Mouse (Mus musculus): ENCODE results near the gene Eif3k. TPM values are rescaled to one million over a fixed set of nuclear protein-coding genes. Genes with fewer than 3 reads are reported as not detected.

Gene Eif3k
- polyA plus RNA-seq, 1 experiment from 2014 or later = 327 TPM

- 82% methylated on average over 4 of the region's 4 CpGs for WGBS
- no peak overlapping the region for H3K4me3 ChIP-seq
- no peaks in the 10 kb centered on the region for H3K9me3 ChIP-seq
- H3K36me3 ChIP-seq = peaks cover under 1% of the 10 kb centered on the region; the same call in 1 of the 2 replicates
- peaks cover 43% of the 10 kb centered on the region for H3K4me1 ChIP-seq
- ATAC-seq (ENCODE audit: low FRiP score, low read depth) = no peak
- H3K9ac ChIP-seq = no peak overlapping the region
- no peaks in the 10 kb centered on the region for H3K27me3 ChIP-seq (replicated peaks)
- no peak overlapping the region for H3K4me2 ChIP-seq (replicated peaks)
- no peak overlapping the region for H3K27ac ChIP-seq
Measured at GRCm38 (mm10) chr7:28941542-28941941, 40.1 kb downstream of the Eif3k start.

DNA sequence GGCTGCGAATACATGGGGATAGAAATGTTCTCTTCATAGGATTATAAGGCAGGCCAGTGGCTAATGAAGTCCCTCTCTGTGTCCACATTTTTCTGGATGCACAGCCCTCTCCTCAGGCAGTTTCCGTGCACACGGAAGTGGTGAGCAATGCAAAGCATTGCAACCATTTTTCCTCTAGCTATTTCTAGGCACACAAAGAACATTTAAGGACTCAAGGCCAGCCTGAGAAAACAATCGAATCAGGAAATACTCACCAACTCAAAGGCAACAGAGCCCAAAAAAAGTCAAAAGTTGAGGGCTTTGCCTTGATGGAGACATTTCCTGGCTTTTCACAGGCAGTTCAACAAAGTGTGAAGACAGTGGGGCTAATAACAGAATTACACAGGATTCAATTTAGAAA is 40.5 kb downstream of the Eif3k start:
- H3K9me3 ChIP-seq = no peaks in the 10 kb centered on the region
- no peaks in the 10 kb centered on the region for H3K27me3 ChIP-seq (replicated peaks)
- H3K9ac ChIP-seq = peak overlapping the region; percentile 21; the same call in 1 of the 2 replicates
- no peak overlapping the region for H3K4me2 ChIP-seq (replicated peaks)
- no peak for ATAC-seq (ENCODE audit: low FRiP score, low read depth)
- H3K4me1 ChIP-seq = peaks cover 41% of the 10 kb centered on the region
- no peaks in the 10 kb centered on the region; the same call in 1 of the 2 replicates for H3K36me3 ChIP-seq
- H3K27ac ChIP-seq = no peak overlapping the region
- WGBS = 80% methylated on average over 4 of the region's 4 CpGs
- no peak overlapping the region for H3K4me3 ChIP-seq

GRCm38 (mm10) chr7:28939418-28940183 is 42.1 kb downstream of the Eif3k start:
- no peak overlapping the region for H3K9ac ChIP-seq
- H3K27me3 ChIP-seq (replicated peaks) = no peaks in the 10 kb centered on the region
- no peak for ATAC-seq (ENCODE audit: low FRiP score, low read depth)
- no peak overlapping the region for H3K27ac ChIP-seq
- no peaks in the 10 kb centered on the region; the same call in 1 of the 2 replicates for H3K36me3 ChIP-seq
- H3K4me3 ChIP-seq = no peak overlapping the region
- no peaks in the 10 kb centered on the region for H3K9me3 ChIP-seq
- H3K4me1 ChIP-seq = peaks cover 31% of the 10 kb centered on the region
- H3K4me2 ChIP-seq (replicated peaks) = no peak overlapping the region
- 88% methylated on average over 7 of the region's 7 CpGs for WGBS

DNA sequence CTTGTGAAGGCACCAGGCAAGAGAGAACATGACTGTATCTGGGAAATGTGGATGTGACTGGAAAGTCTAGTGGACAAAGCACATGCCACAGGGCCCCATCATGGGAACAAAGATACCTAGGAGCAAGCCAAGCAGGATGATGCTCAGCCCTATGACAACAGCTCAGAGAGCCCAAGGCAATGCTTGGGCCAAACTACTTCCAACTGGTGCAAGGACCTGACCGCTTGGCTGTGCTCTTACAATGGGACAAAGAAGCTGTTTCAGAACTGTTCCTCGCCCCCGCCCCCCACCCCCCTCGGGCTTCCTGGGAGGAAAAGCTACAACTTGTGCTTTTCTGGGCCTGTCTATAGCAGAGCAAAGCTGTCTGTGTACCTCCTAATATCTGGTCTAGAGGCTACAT is 43.0 kb downstream of the Eif3k start:
- H3K36me3 ChIP-seq = peaks cover 3% of the 10 kb centered on the region
- H3K4me2 ChIP-seq (replicated peaks) = no peak overlapping the region
- 73% methylated on average over 4 of the region's 4 CpGs for WGBS

DNA sequence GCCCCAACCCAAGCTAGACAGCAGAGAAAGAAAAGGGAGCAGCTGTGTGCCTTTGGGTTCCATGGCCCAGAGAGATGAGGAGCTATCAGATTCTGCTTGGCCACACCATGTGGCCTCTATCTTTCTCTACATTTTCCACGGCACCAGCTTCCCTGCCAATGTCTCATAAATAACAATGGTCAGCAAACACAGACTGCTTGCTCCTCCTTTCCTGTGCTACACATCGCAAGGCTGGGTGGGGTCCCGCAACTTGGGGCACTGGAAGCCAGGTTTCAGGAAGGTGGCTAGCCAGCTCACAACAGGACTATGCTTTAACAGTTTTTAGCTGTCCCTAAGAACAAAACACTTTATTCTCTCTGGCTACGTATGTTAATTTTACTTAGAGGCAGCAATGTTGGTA is 44.9 kb downstream of the Eif3k start:
- no peak for ATAC-seq (ENCODE audit: low FRiP score, low read depth)
- Histone ChIP-seq H3K27ac (0 out of 2 replicates have a peak overlapping the region, but pooled peaks have one; percentile 22), H3K9ac (no peak overlapping the region), H3K4me2 (replicated peaks) (no peak overlapping the region), H3K4me1 (peaks cover 29% of the 10 kb centered on the region), H3K27me3 (replicated peaks) (no peaks in the 10 kb centered on the region), H3K9me3 (no peaks in the 10 kb centered on the region), H3K36me3 (peaks cover 3% of the 10 kb centered on the region; the same call in 1 of the 2 replicates), H3K4me3 (no peak overlapping the region)
- WGBS = 59% methylated on average over 4 of the region's 4 CpGs

More for the DNA sequence above, 43.0 kb downstream of the Eif3k start:
- no peak overlapping the region for H3K4me3 ChIP-seq
- no peak for ATAC-seq (ENCODE audit: low FRiP score, low read depth)
- no peaks in the 10 kb centered on the region for H3K27me3 ChIP-seq (replicated peaks)
- no peak overlapping the region for H3K27ac ChIP-seq
- peaks cover 31% of the 10 kb centered on the region for H3K4me1 ChIP-seq
- no peaks in the 10 kb centered on the region for H3K9me3 ChIP-seq
- no peak overlapping the region for H3K9ac ChIP-seq

DNA sequence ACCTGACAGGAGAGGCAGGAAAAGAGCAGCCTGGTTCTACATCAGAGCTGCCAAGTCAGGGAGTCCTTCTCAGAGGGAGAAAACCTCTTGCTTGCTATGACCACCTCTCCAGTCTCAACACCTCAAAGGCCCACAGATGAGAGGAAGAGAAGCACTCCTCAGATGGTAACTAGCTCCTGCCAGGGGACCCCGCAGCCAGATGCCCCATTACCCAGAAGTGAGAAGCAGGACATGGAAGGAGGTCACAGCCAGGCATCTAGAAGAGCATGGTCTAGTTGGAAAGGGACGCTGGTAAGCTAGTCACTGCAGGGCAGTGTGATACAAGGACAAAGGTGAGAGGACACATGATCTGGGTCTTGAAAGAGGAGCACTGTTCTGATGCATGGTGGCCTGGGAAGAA is 47.8 kb downstream of the Eif3k start:
- H3K4me1 ChIP-seq = peaks cover 27% of the 10 kb centered on the region

DNA sequence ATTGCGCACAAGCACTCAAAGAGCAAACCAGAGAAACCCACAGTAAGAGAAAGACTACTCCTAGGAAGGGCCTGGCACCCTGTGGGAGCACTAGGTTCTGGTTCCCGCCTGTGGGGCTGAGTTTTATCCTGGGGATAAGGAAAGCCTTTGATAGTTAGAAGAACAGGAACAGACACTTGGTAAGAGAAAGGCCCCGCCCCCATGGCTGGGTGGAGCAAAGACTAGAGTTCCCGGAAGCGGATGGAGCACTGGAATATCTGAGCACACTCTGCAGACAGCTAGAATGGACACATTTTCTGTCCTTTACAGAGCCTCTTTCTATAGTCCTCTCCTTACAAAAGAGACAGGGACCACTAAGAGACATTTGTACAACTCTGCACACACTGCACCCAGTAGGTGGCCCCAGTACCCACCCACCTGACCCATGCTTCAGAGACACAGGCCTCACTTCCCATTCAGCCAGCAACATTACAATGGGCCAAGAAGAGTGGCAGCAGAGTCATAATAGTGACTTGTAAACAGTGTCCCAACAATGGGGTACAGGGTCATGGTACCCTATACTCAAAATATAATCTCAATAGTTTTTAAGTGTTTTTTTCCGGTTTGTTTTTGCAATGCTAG is 49.1 kb downstream of the Eif3k start:
- no peak overlapping the region for H3K4me2 ChIP-seq (replicated peaks)
- WGBS = 81% methylated on average over 6 of the region's 6 CpGs
- peaks cover 3% of the 10 kb centered on the region; the same call in 1 of the 2 replicates for H3K36me3 ChIP-seq
- H3K9me3 ChIP-seq = no peaks in the 10 kb centered on the region
- no peaks in the 10 kb centered on the region for H3K27me3 ChIP-seq (replicated peaks)
- no peak overlapping the region for H3K4me3 ChIP-seq
- no peak overlapping the region for H3K9ac ChIP-seq
- H3K27ac ChIP-seq = no peak overlapping the region
- ATAC-seq (ENCODE audit: low FRiP score, low read depth) = no peak
- peaks cover 24% of the 10 kb centered on the region for H3K4me1 ChIP-seq

More for the DNA sequence above, 47.8 kb downstream of the Eif3k start:
- no peak for ATAC-seq (ENCODE audit: low FRiP score, low read depth)
- no peak overlapping the region for H3K4me3 ChIP-seq
- no peak overlapping the region for H3K9ac ChIP-seq
- H3K9me3 ChIP-seq = no peaks in the 10 kb centered on the region
- no peak overlapping the region for H3K27ac ChIP-seq
- H3K27me3 ChIP-seq (replicated peaks) = no peaks in the 10 kb centered on the region
- WGBS = 99% methylated on average over 2 of the region's 2 CpGs
- H3K4me2 ChIP-seq (replicated peaks) = no peak overlapping the region
- H3K36me3 ChIP-seq = peaks cover 3% of the 10 kb centered on the region; the same call in 1 of the 2 replicates

GRCm38 (mm10) chr7:28931695-28932039 is 50.0 kb downstream of the Eif3k start:
- WGBS = 89% methylated on average over 4 of the region's 4 CpGs
- H3K4me2 ChIP-seq (replicated peaks) = no peak overlapping the region
- H3K4me1 ChIP-seq = peaks cover 15% of the 10 kb centered on the region
- H3K9ac ChIP-seq = no peak overlapping the region
- peaks cover 3% of the 10 kb centered on the region; the same call in 1 of the 2 replicates for H3K36me3 ChIP-seq
- no peak overlapping the region for H3K4me3 ChIP-seq
- no peaks in the 10 kb centered on the region for H3K27me3 ChIP-seq (replicated peaks)
- ATAC-seq (ENCODE audit: low FRiP score, low read depth) = no peak
- no peaks in the 10 kb centered on the region for H3K9me3 ChIP-seq
- no peak overlapping the region for H3K27ac ChIP-seq

- peaks cover 3% of the 10 kb centered on the region; the same call in 1 of the 2 replicates for H3K36me3 ChIP-seq
- H3K4me3 ChIP-seq = no peak overlapping the region
- H3K27me3 ChIP-seq (replicated peaks) = no peaks in the 10 kb centered on the region
- no peak overlapping the region for H3K9ac ChIP-seq
- peaks cover 12% of the 10 kb centered on the region for H3K4me1 ChIP-seq
- WGBS = 94% methylated on average over 7 of the region's 7 CpGs
- H3K9me3 ChIP-seq = no peaks in the 10 kb centered on the region
- H3K27ac ChIP-seq = no peak overlapping the region
- H3K4me2 ChIP-seq (replicated peaks) = no peak overlapping the region
- no peak for ATAC-seq (ENCODE audit: low FRiP score, low read depth)
Measured at GRCm38 (mm10) chr7:28931032-28931694, 50.5 kb downstream of the Eif3k start.

DNA sequence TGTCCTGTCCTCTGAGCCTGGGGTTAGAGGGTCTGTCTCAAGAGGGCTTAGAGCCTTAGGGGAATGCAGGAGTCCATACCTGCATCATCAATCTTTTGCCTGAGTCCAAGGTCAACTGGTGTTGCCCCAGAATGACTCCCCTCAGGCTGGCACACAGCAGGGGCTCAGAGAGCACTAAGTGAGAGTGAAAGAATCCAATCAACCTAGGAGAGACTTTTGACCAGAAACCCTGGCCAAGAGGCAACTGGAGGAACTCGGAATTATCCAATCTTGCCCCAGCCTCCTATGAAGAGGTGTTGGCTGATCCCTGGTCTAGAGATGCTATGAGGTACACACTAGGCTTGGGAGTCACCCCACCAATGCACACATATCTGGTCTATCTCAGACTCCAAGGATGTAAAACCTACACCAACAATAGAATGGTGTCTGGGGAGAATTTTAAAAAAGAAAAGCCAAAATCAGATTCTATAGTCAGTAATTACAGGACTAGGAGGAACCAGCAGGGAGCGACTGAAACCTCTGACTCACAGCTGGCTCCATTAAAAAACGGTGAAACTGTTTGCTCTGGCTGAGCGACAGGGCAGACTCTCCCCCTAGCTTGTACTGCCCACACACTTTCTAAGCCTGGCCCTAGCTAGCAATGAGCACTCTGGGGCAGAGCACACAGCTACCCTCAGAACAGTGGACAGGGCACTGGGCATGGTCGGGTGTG is 51.2 kb downstream of the Eif3k start:
- Histone ChIP-seq H3K4me1 (peaks cover 19% of the 10 kb centered on the region), H3K4me3 (no peak overlapping the region), H3K27ac (no peak overlapping the region), H3K9ac (no peak overlapping the region), H3K36me3 (peaks cover 3% of the 10 kb centered on the region; the same call in 1 of the 2 replicates), H3K4me2 (replicated peaks) (no peak overlapping the region), H3K9me3 (no peaks in the 10 kb centered on the region), H3K27me3 (replicated peaks) (no peaks in the 10 kb centered on the region)
- WGBS = 61% methylated on average over 5 of the region's 5 CpGs
- no peak for ATAC-seq (ENCODE audit: low FRiP score, low read depth)

GRCm38 (mm10) chr7:28929381-28929780 is 52.3 kb downstream of the Eif3k start:
- WGBS = 68% methylated on average over 3 of the region's 3 CpGs
- H3K4me1 ChIP-seq = peaks cover 30% of the 10 kb centered on the region

GRCm38 (mm10) chr7:28926172-28926571 is 55.5 kb downstream of the Eif3k start:
- H3K9ac ChIP-seq = no peak overlapping the region
- H3K9me3 ChIP-seq = no peaks in the 10 kb centered on the region
- no peaks in the 10 kb centered on the region for H3K27me3 ChIP-seq (replicated peaks)
- ATAC-seq (ENCODE audit: low FRiP score, low read depth) = no peak
- H3K36me3 ChIP-seq = no peaks in the 10 kb centered on the region
- H3K4me1 ChIP-seq = peaks cover 57% of the 10 kb centered on the region
- no peak overlapping the region for H3K4me2 ChIP-seq (replicated peaks)
- no peak overlapping the region for H3K4me3 ChIP-seq
- no peak overlapping the region for H3K27ac ChIP-seq
- WGBS = 71% methylated on average over 2 of the region's 2 CpGs

More at GRCm38 (mm10) chr7:28929381-28929780, 52.3 kb downstream of the Eif3k start:
- ATAC-seq (ENCODE audit: low FRiP score, low read depth) = no peak
- H3K27me3 ChIP-seq (replicated peaks) = no peaks in the 10 kb centered on the region
- peaks cover 3% of the 10 kb centered on the region; the same call in 1 of the 2 replicates for H3K36me3 ChIP-seq
- no peak overlapping the region for H3K4me2 ChIP-seq (replicated peaks)
- H3K9ac ChIP-seq = no peak overlapping the region
- no peak overlapping the region for H3K4me3 ChIP-seq
- no peaks in the 10 kb centered on the region for H3K9me3 ChIP-seq
- H3K27ac ChIP-seq = no peak overlapping the region

Measured in neural tube, embryonic 12.5 days (tissue).